Mouse (Mus musculus) liver, embryonic 12.5 days (tissue): ENCODE results near the gene Ndel1. TPM values are rescaled to one million over a fixed set of nuclear protein-coding genes. Genes with fewer than 3 reads are reported as not detected.

ENCODE experiments used
- ATAC-seq: fragments of 200-750 bp; cut with Nextera tagmentation; 2 replicates; pipeline ENCODE4 v1.8.0; 2017; ENCODE audit warnings: moderate number of reproducible peaks, mild to moderate bottlenecking, moderate library complexity
- H3K27ac ChIP-seq: fragments of 300-500 bp; sonication (generic); 2 replicates; pipeline ENCODE4 v1.5.1; 2016; ENCODE audit warnings: mild to moderate bottlenecking
- H3K27me3 ChIP-seq: fragments of 300-500 bp; sonication (generic); replicated peaks from 2 replicates; pipeline ENCODE4 v1.6.1; 2016; ENCODE audit warnings: mild to moderate bottlenecking, moderate library complexity
- H3K36me3 ChIP-seq: fragments of 300-500 bp; sonication (generic); 2 replicates; pipeline ENCODE4 v1.6.1; 2016; ENCODE audit warnings: mild to moderate bottlenecking, moderate library complexity
- H3K4me1 ChIP-seq: fragments of 300-500 bp; sonication (generic); 2 replicates; pipeline ENCODE4 v1.6.1; 2016
- H3K4me2 ChIP-seq: fragments of 300-500 bp; sonication (generic); 2 replicates; pipeline ENCODE4 v1.6.1; 2016; ENCODE audit warnings: mild to moderate bottlenecking, moderate library complexity
- H3K4me3 ChIP-seq: fragments of 300-500 bp; sonication (generic); 2 replicates; pipeline ENCODE4 v1.5.1; 2016; ENCODE audit warnings: mild to moderate bottlenecking, moderate library complexity
- H3K9ac ChIP-seq: fragments of 300-500 bp; sonication (generic); 2 replicates; pipeline ENCODE4 v1.6.1; 2016; ENCODE audit warnings: mild to moderate bottlenecking, moderate library complexity
- H3K9me3 ChIP-seq: fragments of 300-500 bp; sonication (generic); replicated peaks from 2 replicates; pipeline ENCODE4 v1.6.1; 2016; ENCODE audit warnings: mild to moderate bottlenecking, moderate library complexity
- WGBS: fragments of 180-500 bp; shearing (Covaris S2); methylation state at CpG from one replicate; pipeline ENCODE4 v1.1.7; 2016; ENCODE audit not compliant: insufficient replicate concordance; 5-methylcytosine and 5-hydroxymethylcytosine counted together
- polyA plus RNA-seq: library from polyadenylated mRNA; unstranded; fragments of >200 nt; fragmentation: Nextera tagmentation; extraction: Ambion mirVana; gene quantifications from 2 replicates; pipeline ENCODE4 v1.2.1, GENCODE M21; 2016

Ndel1 gene
- polyA plus RNA-seq, 1 experiment from 2014 or later: 40.4 TPM

GRCm38 (mm10) chr11:68902367-68902766, 30.7 kb upstream of the Ndel1 start:
- WGBS: 2% methylated on average over 11 of the region's 11 CpGs
- Histone ChIP-seq H3K27me3 (no peaks in the 10 kb centered on the region), H3K36me3 (peaks cover 52% of the 10 kb centered on the region), H3K27ac (peak overlapping the region; percentile 90), H3K4me1 (peaks cover 53% of the 10 kb centered on the region), H3K9me3 (no peaks in the 10 kb centered on the region), H3K4me2 (peak overlapping the region; percentile 88), H3K4me3 (peak overlapping the region; percentile 96), H3K9ac (peak overlapping the region; percentile 96)
- no peak for ATAC-seq

- Histone ChIP-seq H3K4me3 (peak overlapping the region; percentile 96), H3K4me2 (peak overlapping the region; percentile 88)
- no peak for ATAC-seq
These were observed 30.3 kb upstream of the Ndel1 start for GRCm38 (mm10) chr11:68902047-68902364.

GRCm38 (mm10) chr11:68901351-68902046, 29.8 kb upstream of the Ndel1 start, which contains the start of gene Rpl26:
TSS of gene Rpl26 (plus strand) at chr11:68901583.
- H3K27me3 ChIP-seq: no peaks in the 10 kb centered on the region
- peak within 1 kb of the TSS; percentile 96 for H3K4me3 ChIP-seq
- H3K27ac ChIP-seq: peak within 1 kb of the TSS; percentile 90
- no peaks in the 10 kb centered on the region for H3K9me3 ChIP-seq
- peak; percentile 78 for ATAC-seq
- peaks cover 43% of the 10 kb centered on the region for H3K36me3 ChIP-seq
- peak within 1 kb of the TSS; percentile 88 for H3K4me2 ChIP-seq
- peak within 1 kb of the TSS; percentile 96 for H3K9ac ChIP-seq
- WGBS: under 1% methylated on average over 52 of the region's 52 CpGs
- peaks cover 61% of the 10 kb centered on the region for H3K4me1 ChIP-seq

More at GRCm38 (mm10) chr11:68902047-68902364, 30.3 kb upstream of the Ndel1 start:
- H3K36me3 ChIP-seq: peaks cover 48% of the 10 kb centered on the region
- no peaks in the 10 kb centered on the region for H3K27me3 ChIP-seq
- H3K4me1 ChIP-seq: peaks cover 56% of the 10 kb centered on the region
- no peaks in the 10 kb centered on the region for H3K9me3 ChIP-seq
- WGBS: under 1% methylated on average over 10 of the region's 10 CpGs
- H3K9ac ChIP-seq: peak overlapping the region; percentile 96
- peak overlapping the region; percentile 90 for H3K27ac ChIP-seq

- H3K9ac ChIP-seq: peak overlapping the region; percentile 96
- H3K4me2 ChIP-seq: peak overlapping the region; percentile 88
- 31% methylated on average over 31 of the region's 31 CpGs for WGBS
- H3K4me1 ChIP-seq: peaks cover 68% of the 10 kb centered on the region
- H3K4me3 ChIP-seq: peak overlapping the region; percentile 96
- ATAC-seq: no peak
- peak overlapping the region; percentile 41 for H3K27ac ChIP-seq
- H3K27me3 ChIP-seq: no peaks in the 10 kb centered on the region
- H3K9me3 ChIP-seq: no peaks in the 10 kb centered on the region
- H3K36me3 ChIP-seq: peaks cover 35% of the 10 kb centered on the region
These were observed 29.1 kb upstream of the Ndel1 start for GRCm38 (mm10) chr11:68900519-68901350.

- 0 out of 2 replicates have a peak overlapping the region, but pooled peaks have one; percentile 7 for H3K4me2 ChIP-seq
- no peak overlapping the region for H3K4me3 ChIP-seq
- peaks cover 72% of the 10 kb centered on the region for H3K4me1 ChIP-seq
These were observed 28.2 kb upstream of the Ndel1 start for GRCm38 (mm10) chr11:68899815-68900214.

GRCm38 (mm10) chr11:68898790-68899189, 27.1 kb upstream of the Ndel1 start:
- WGBS: 24% methylated on average over 6 of the region's 6 CpGs
- Histone ChIP-seq H3K4me2 (peak overlapping the region; percentile 4; the same call in 1 of the 2 replicates), H3K4me1 (peaks cover 75% of the 10 kb centered on the region), H3K36me3 (peaks cover 16% of the 10 kb centered on the region), H3K9me3 (no peaks in the 10 kb centered on the region), H3K27me3 (no peaks in the 10 kb centered on the region), H3K4me3 (no peak overlapping the region), H3K27ac (peak overlapping the region; percentile 73), H3K9ac (no peak overlapping the region)
- ATAC-seq: peak; percentile 40

More at GRCm38 (mm10) chr11:68899815-68900214, 28.2 kb upstream of the Ndel1 start:
- no peaks in the 10 kb centered on the region for H3K9me3 ChIP-seq
- H3K36me3 ChIP-seq: peaks cover 26% of the 10 kb centered on the region
- H3K27me3 ChIP-seq: no peaks in the 10 kb centered on the region
- no peak for ATAC-seq
- no peak overlapping the region; the same call in 1 of the 2 replicates for H3K27ac ChIP-seq
- H3K9ac ChIP-seq: no peak overlapping the region
- WGBS: 70% methylated on average over 8 of the region's 8 CpGs

GRCm38 (mm10) chr11:68897838-68898237, 26.2 kb upstream of the Ndel1 start:
- Histone ChIP-seq H3K4me1 (peaks cover 73% of the 10 kb centered on the region), H3K36me3 (peaks cover 6% of the 10 kb centered on the region), H3K27me3 (no peaks in the 10 kb centered on the region), H3K4me2 (no peak overlapping the region), H3K9me3 (no peaks in the 10 kb centered on the region), H3K9ac (0 out of 2 replicates have a peak overlapping the region, but pooled peaks have one; percentile 17), H3K4me3 (no peak overlapping the region), H3K27ac (peak overlapping the region; percentile 73; the same call in 1 of the 2 replicates)
- WGBS: 50% methylated on average over 6 of the region's 6 CpGs
- ATAC-seq: no peak

GRCm38 (mm10) chr11:68897120-68897519, 25.5 kb upstream of the Ndel1 start:
- whole genome bisulfite sequencing: 50% methylated on average over 4 of the region's 4 CpGs
- Histone ChIP-seq H3K27me3 (no peaks in the 10 kb centered on the region), H3K4me2 (no peak overlapping the region; the same call in 1 of the 2 replicates), H3K4me1 (peaks cover 75% of the 10 kb centered on the region), H3K9me3 (no peaks in the 10 kb centered on the region), H3K4me3 (no peak overlapping the region), H3K27ac (peak overlapping the region; percentile 88), H3K36me3 (no peaks in the 10 kb centered on the region), H3K9ac (no peak overlapping the region)
- no peak for ATAC-seq

- 52% methylated on average over 5 of the region's 5 CpGs for WGBS
- ATAC-seq: peak; percentile 79
- Histone ChIP-seq H3K4me2 (peak overlapping the region; percentile 23), H3K9me3 (no peaks in the 10 kb centered on the region), H3K27me3 (no peaks in the 10 kb centered on the region), H3K4me1 (peaks cover 79% of the 10 kb centered on the region), H3K9ac (no peak overlapping the region), H3K36me3 (no peaks in the 10 kb centered on the region), H3K27ac (peak overlapping the region; percentile 88), H3K4me3 (no peak overlapping the region)
These were observed 24.6 kb upstream of the Ndel1 start for GRCm38 (mm10) chr11:68896247-68896646.

GRCm38 (mm10) chr11:68893911-68894464, 22.3 kb upstream of the Ndel1 start:
- WGBS: 67% methylated on average over 12 of the region's 12 CpGs
- Histone ChIP-seq H3K9me3 (no peaks in the 10 kb centered on the region), H3K36me3 (no peaks in the 10 kb centered on the region), H3K9ac (no peak overlapping the region), H3K4me2 (no peak overlapping the region), H3K27me3 (no peaks in the 10 kb centered on the region), H3K27ac (no peak overlapping the region), H3K4me1 (peaks cover 67% of the 10 kb centered on the region), H3K4me3 (no peak overlapping the region)
- ATAC-seq: no peak

GRCm38 (mm10) chr11:68892233-68892832, 20.7 kb upstream of the Ndel1 start:
- WGBS: 21% methylated on average over 15 of the region's 15 CpGs
- peaks cover 59% of the 10 kb centered on the region for H3K4me1 ChIP-seq
- H3K27ac ChIP-seq: peak overlapping the region; percentile 57
- H3K9me3 ChIP-seq: no peaks in the 10 kb centered on the region
- H3K4me3 ChIP-seq: peak overlapping the region; percentile 24
- peak overlapping the region; percentile 55 for H3K4me2 ChIP-seq
- peak overlapping the region; percentile 33; the same call in 1 of the 2 replicates for H3K9ac ChIP-seq
- no peaks in the 10 kb centered on the region for H3K36me3 ChIP-seq
- H3K27me3 ChIP-seq: no peaks in the 10 kb centered on the region
- no peak for ATAC-seq
